Mouse (Mus musculus) limb, embryonic 14.5 days (tissue): ENCODE data around the gene Pan2. TPM values are rescaled to one million over a fixed set of nuclear protein-coding genes. Genes with fewer than 3 reads are reported as not detected.

Experiments
- ATAC-seq: fragments of 200-750 bp; cut with Nextera tagmentation; 2 replicates; pipeline ENCODE4 v1.8.0; 2017; ENCODE audit warnings: low read depth, moderate number of reproducible peaks, moderate TSS enrichment; ENCODE audit not compliant: low FRiP score
- DNase-seq: peaks from one replicate; pipeline ENCODE4 v3.0.0-alpha.2; 2015; ENCODE audit warnings: low spot score
- H3K27ac ChIP-seq: fragments of 300-500 bp; sonication (generic); replicated peaks from 2 replicates; pipeline ENCODE4 v1.5.1; 2014; ENCODE audit warnings: low read depth, mild to moderate bottlenecking, low read length, moderate library complexity, mixed read lengths
- H3K27me3 ChIP-seq: fragments of 300-500 bp; sonication (generic); 2 replicates; pipeline ENCODE4 v1.6.1; 2014; ENCODE audit warnings: low read length, mixed read lengths; ENCODE audit not compliant: control insufficient read depth, insufficient read depth
- H3K36me3 ChIP-seq: fragments of 300-500 bp; sonication (generic); 2 replicates; pipeline ENCODE4 v1.6.1; 2014; ENCODE audit warnings: mild to moderate bottlenecking, low read length, moderate library complexity, mixed read lengths; ENCODE audit not compliant: control insufficient read depth, insufficient read depth
- H3K4me1 ChIP-seq: fragments of 300-500 bp; sonication (generic); 2 replicates; pipeline ENCODE4 v1.6.1; 2014; ENCODE audit warnings: antibody characterized with exemption, low read length, mixed read lengths; ENCODE audit not compliant: control insufficient read depth, insufficient read depth
- H3K4me2 ChIP-seq: fragments of 300-500 bp; sonication (generic); replicated peaks from 2 replicates; pipeline ENCODE4 v1.6.1; 2014; ENCODE audit warnings: low read depth, mild to moderate bottlenecking, low read length, moderate library complexity; ENCODE audit not compliant: severe bottlenecking
- H3K4me3 ChIP-seq: fragments of 300-500 bp; sonication (generic); replicated peaks from 2 replicates; pipeline ENCODE4 v1.5.1; 2014; ENCODE audit warnings: low read length
- H3K9ac ChIP-seq: fragments of 300-500 bp; sonication (generic); 2 replicates; pipeline ENCODE4 v1.6.1; 2014; ENCODE audit warnings: mild to moderate bottlenecking, low read depth, low read length, moderate library complexity; ENCODE audit not compliant: severe bottlenecking
- H3K9me3 ChIP-seq: fragments of 300-500 bp; sonication (generic); 2 replicates; pipeline ENCODE4 v1.6.1; 2016; ENCODE audit warnings: low read length; ENCODE audit not compliant: control insufficient read depth
- POLR2A ChIP-seq: fragments of 200-500 bp; IDR thresholded peaks from 2 replicates; pipeline ENCODE4 v1.8.0; 2012; ENCODE audit warnings: inconsistent platforms, mild to moderate bottlenecking, moderate library complexity, borderline replicate concordance; ENCODE audit not compliant: insufficient read depth, insufficient read length; ENCODE audit errors: extremely low read depth
- WGBS: fragments of 180-500 bp; shearing (Covaris S2); extraction: QIAGEN DNeasy Blood & Tissue Kit; methylation state at CpG from one replicate; pipeline ENCODE4 v1.1.7; 2014; 5-methylcytosine and 5-hydroxymethylcytosine counted together
- polyA plus RNA-seq, 2 experiments: library from polyadenylated mRNA; depleted of rRNA in 1 of 2; stranded (reverse) in 1 of 2; unstranded in 1 of 2; fragments of >200 nt; fragmentation: Nextera tagmentation in 1 of 2; extraction: Ambion mirVana in 1 of 2; gene quantifications; 2 replicates each; pipeline versions ENCODE4 v1.2.1 to v1.2.3; 2012 to 2014

Gene Pan2
- polyA plus RNA-seq, 2 experiments, result 26.6 to 49.7 TPM

DNA sequence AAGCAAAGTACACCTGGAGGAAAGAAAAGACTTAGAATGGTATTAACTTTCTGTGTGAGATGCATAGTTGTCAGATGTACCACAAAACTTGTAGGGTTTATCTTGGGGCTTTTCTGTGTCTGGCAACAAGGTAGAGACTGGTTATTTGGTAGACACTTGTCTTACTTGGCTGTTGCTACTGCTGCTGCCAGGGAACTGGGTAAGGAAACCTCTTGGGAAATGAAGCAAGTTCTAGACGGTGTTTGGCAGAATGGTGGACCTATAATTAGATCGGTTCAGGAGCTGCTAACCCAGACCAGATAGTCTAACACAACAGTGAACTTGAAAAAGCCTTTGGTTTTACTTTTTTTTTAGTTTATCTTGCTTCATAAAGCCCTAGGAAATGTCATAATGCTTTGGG lies 35.8 kb downstream of the Pan2 start:
- DNase-seq (no peak), ATAC-seq (no peak)
- no peak for TF ChIP-seq POLR2A
- no peaks in the 10 kb centered on the region for H3K9me3 ChIP-seq
- peaks cover 7% of the 10 kb centered on the region; the same call in 1 of the 2 replicates for H3K4me1 ChIP-seq
- WGBS, result 61% methylated on average over 2 of the region's 2 CpGs
- H3K27ac ChIP-seq, result no peak overlapping the region
- H3K36me3 ChIP-seq, result peaks cover 2% of the 10 kb centered on the region
- peak overlapping the region; percentile 93 for H3K4me3 ChIP-seq
- peak overlapping the region; percentile 71 for H3K4me2 ChIP-seq
- no peak overlapping the region for H3K9ac ChIP-seq
- H3K27me3 ChIP-seq, result no peaks in the 10 kb centered on the region

- no peak for TF ChIP-seq POLR2A
- DNase-seq, result no peak
- WGBS, result 92% methylated on average over 2 of the region's 2 CpGs
These were observed 37.1 kb downstream of the Pan2 start for GRCm38 (mm10) chr10:128340257-128340656.

DNA sequence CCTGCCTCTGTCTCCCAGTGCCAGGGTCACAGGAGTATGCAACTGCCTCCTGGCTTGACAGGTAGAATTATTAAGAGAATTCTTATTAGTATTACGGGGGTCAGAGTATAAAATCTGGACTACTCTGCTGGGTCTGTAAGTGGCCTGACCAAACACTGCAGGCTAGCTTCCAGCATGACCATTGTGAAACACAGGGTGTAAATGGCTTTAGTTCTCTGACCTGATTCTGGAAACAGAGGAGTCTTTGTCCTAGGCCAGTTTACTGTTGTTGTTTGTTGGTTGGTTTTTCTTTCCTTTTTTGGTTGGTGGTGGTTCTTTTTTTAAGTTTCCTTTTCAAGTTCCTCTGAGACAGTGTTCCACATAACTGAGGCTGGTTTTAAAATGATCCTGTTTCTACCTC lies 40.3 kb downstream of the Pan2 start:
- H3K27ac ChIP-seq, result no peak overlapping the region
- no peaks in the 10 kb centered on the region for H3K9me3 ChIP-seq
- no peak overlapping the region for H3K4me3 ChIP-seq
- no peak for TF ChIP-seq POLR2A
- H3K4me1 ChIP-seq, result peaks cover 9% of the 10 kb centered on the region
- no peak for DNase-seq
- peaks cover 2% of the 10 kb centered on the region for H3K36me3 ChIP-seq
- no peak overlapping the region for H3K4me2 ChIP-seq
- WGBS, result 93% methylated on average over 1 of the region's 1 CpGs
- ATAC-seq, result no peak
- no peak overlapping the region for H3K9ac ChIP-seq
- H3K27me3 ChIP-seq, result no peaks in the 10 kb centered on the region

More at GRCm38 (mm10) chr10:128340257-128340656, 37.1 kb downstream of the Pan2 start:
- no peak overlapping the region for H3K4me3 ChIP-seq
- no peaks in the 10 kb centered on the region for H3K27me3 ChIP-seq
- no peak overlapping the region for H3K9ac ChIP-seq
- no peak overlapping the region for H3K4me2 ChIP-seq
- H3K9me3 ChIP-seq, result no peaks in the 10 kb centered on the region
- peaks cover 2% of the 10 kb centered on the region for H3K36me3 ChIP-seq
- no peak for ATAC-seq
- peaks cover 10% of the 10 kb centered on the region for H3K4me1 ChIP-seq
- H3K27ac ChIP-seq, result no peak overlapping the region

DNA sequence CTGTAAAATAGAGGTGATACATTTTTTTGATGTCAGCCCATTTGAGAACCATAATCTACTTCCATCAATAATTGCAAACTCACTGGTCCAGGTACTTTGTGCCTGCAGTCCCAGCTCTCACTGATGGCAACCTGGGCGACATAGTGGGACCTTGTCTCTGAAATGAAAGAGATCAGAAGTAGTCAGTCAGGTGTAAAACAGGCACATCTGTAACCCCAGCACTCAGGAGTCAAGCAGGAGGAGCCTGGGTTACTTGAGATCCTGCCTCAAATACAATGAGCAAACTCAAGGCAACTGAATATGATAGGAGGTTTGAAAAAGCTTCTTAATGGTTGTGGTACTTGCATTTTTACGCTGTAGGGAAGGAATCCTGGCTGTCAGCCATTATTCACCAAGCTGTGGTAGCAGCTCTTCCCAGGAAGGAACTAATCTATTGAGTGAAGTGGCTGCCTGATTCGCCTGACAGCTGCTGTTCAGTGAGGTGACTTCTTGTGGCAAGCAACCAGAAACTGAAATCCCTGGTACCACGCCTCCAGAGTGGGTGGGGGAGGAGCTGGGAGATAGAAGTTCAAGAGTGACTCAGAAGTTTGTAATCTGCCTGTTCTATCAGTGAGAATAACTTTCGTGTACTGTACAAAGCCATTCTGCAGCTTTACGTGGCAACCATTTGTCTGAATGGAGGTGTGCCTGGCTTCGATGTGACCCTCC lies 41.6 kb downstream of the Pan2 start:
- peak; percentile 76 for ATAC-seq
- H3K9me3 ChIP-seq, result no peaks in the 10 kb centered on the region
- no peak for TF ChIP-seq POLR2A
- 48% methylated on average over 7 of the region's 7 CpGs for WGBS
- H3K4me1 ChIP-seq, result peaks cover 3% of the 10 kb centered on the region
- H3K36me3 ChIP-seq, result peaks cover 5% of the 10 kb centered on the region
- DNase-seq, result peak; percentile 79
- peak overlapping the region; percentile 31 for H3K9ac ChIP-seq
- no peaks in the 10 kb centered on the region for H3K27me3 ChIP-seq
- no peak overlapping the region for H3K4me3 ChIP-seq
- H3K27ac ChIP-seq, result peak overlapping the region; percentile 10; the same call in 1 of the 2 replicates
- H3K4me2 ChIP-seq, result no peak overlapping the region

GRCm38 (mm10) chr10:128347541-128347940 lies 44.4 kb downstream of the Pan2 start:
- whole genome bisulfite sequencing, result 85% methylated on average over 8 of the region's 8 CpGs
- H3K9ac ChIP-seq, result no peak overlapping the region

More at GRCm38 (mm10) chr10:128347541-128347940, 44.4 kb downstream of the Pan2 start:
- TF ChIP-seq POLR2A, result no peak
- no peaks in the 10 kb centered on the region for H3K9me3 ChIP-seq
- ATAC-seq (no peak), DNase-seq (no peak)
- H3K27me3 ChIP-seq, result no peaks in the 10 kb centered on the region
- no peak overlapping the region for H3K4me3 ChIP-seq
- H3K4me1 ChIP-seq, result peaks cover 3% of the 10 kb centered on the region
- no peak overlapping the region for H3K4me2 ChIP-seq
- H3K36me3 ChIP-seq, result peaks cover 33% of the 10 kb centered on the region
- no peak overlapping the region for H3K27ac ChIP-seq
